Comparison of ENCODE assay signal across 26 mouse cellular contexts in the genomic region with DNA sequence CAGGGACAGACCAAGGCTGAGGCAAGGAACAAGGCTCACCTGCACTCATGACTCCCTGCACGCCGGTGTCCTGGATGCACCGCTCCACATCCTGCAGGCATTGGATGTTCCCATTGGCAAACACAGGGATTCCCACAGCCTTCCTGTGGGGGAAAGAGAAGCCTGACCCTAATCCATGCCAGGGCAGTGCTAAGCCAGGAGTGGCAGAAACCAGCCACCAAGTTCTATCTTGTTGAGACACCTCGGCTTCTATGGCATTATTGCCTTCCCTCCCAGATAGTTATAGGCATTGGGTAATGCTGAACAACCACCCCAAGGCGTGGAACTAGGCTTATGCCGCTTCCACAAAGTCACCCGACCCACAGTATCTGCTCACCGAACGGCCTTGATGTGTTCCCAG.
"Had no signal": no experiment of that assay in that cellular context is flagged by ENCODE, and none has a peak within 500 bp of the region (broad histone marks: within the 10 kb centered on the region; RNA-seq: fewer than 3 reads in every experiment).

No protein-coding gene starts in this region.

- H3K27ac ChIP-seq: limb, embryonic 10.5 days; limb, embryonic 12.5 days; limb, embryonic 13.5 days; limb, embryonic 15.5 days; liver, embryonic 12.5 days; liver, embryonic 13.5 days; liver, embryonic 14.5 days; liver, embryonic 15.5 days; lung, embryonic 15.5 days; macrophage; midbrain, embryonic 10.5 days; midbrain, embryonic 12.5 days; midbrain, embryonic 13.5 days; midbrain, embryonic 15.5 days had no signal

- H3K9me3 ChIP-seq: limb, embryonic 10.5 days; limb, embryonic 12.5 days; limb, embryonic 13.5 days; limb, embryonic 15.5 days; liver, embryonic 12.5 days; liver, embryonic 13.5 days; liver, embryonic 15.5 days; lung, embryonic 15.5 days; megakaryocyte, embryonic 14.5 days; midbrain, embryonic 10.5 days; midbrain, embryonic 12.5 days; midbrain, embryonic 13.5 days; midbrain, embryonic 15.5 days had no signal

- H3K9ac ChIP-seq: limb, embryonic 12.5 days; limb, embryonic 13.5 days; limb, embryonic 15.5 days; liver, embryonic 12.5 days; liver, embryonic 13.5 days; liver, embryonic 14.5 days; liver, embryonic 15.5 days; liver, postnatal 0 days; lung, embryonic 14.5 days; lung, embryonic 15.5 days; midbrain, embryonic 12.5 days; midbrain, embryonic 13.5 days; midbrain, embryonic 15.5 days had no signal

- H3K4me3 ChIP-seq: limb, embryonic 10.5 days; limb, embryonic 12.5 days; limb, embryonic 13.5 days; limb, embryonic 15.5 days; liver, embryonic 12.5 days; liver, embryonic 13.5 days; liver, embryonic 15.5 days; lung, embryonic 15.5 days; megakaryocyte, embryonic 14.5 days; midbrain, embryonic 10.5 days; midbrain, embryonic 12.5 days; midbrain, embryonic 13.5 days; midbrain, embryonic 15.5 days; myocyte had no signal

- DNase-seq: liver; liver, embryonic 13.5 days; liver, postnatal 0 days; lung, adult 18-20 months; lung, adult 2 months; lung, embryonic 14.5 days; lung, postnatal 10 days; lung, postnatal 14 days; lung, postnatal 36 days; lung, postnatal 4 days; midbrain, embryonic 14.5 days had no signal
